Mouse (Mus musculus): ENCODE data around the gene Zfp93.
A peak's percentile ranks its signal among the peaks of the same experiment; 100 is the strongest.
"Not testable (repeated sequence)": the region's sequence is repeated elsewhere in the genome, so short reads cannot be mapped to it uniquely, and the experiment has no call there.

The Zfp93 gene

DNA sequence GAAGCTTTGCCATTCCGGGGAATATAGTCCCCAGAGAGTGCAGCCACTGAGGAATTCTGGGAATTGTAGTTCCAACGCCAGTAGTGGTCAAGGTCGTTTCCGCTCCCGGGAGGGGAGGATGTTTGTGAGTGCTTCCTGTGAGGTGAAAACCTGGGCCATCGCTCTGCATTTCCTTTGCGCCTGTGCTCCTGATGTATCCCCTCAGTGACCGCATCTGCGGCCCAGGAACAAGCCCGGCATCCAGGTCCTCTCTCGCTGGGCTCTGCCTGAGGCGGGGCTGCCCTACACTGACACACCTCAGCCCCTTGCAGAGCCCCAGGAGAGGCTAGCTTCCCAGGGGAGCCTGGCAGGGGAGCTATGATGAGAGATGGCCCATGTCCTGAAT is at the start of gene Zfp93:
Gene Zfp93 (plus strand): TSS at position 133 of the 385 bp plus-strand sequence.
- DNase-seq (ENCODE audit: low spot score in 2 of 2) = peak; percentile 76 to 77

DNA sequence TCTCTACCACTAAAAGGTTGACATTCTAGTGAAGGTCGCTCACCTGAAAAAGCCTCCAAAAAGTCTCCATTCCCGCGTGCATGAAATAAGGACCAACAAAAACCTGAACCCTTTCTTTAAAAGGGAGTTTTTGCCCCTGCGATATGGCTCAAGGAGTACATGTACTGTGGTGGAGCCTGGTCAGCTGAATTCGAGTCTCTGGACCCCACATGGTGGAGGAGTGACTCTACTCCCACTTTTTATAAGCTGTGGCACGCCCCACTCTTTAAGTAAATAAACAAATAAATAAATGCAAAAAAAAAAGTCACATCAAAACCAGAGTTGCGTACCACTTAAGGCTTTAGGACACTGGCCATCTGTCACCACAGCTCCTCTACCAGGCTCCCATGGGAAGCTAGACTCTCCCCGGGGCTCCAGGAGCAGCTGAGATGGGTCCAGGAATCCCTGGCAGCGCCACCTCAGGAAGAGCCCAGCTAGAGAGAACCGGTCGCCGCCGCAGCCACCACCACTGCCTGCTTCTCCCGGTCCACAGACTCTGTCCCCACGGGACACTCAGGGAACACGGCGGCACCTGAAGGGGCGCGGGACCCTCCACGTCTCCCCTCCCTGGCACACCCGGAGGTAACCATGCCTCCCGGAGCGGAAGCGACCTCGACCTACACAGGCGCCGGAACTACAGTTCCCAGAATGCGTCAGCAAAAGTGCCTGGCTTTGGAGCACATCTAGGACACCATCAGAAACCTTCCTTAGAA is 33.0 kb upstream of the Zfp93 start, which contains the start of gene Zfp109:
Gene Zfp109 (minus strand): TSS at position 521 of the 752 bp plus-strand sequence.
- DNase-seq (ENCODE audit: low spot score in 2 of 2) = peak; percentile 42 to 57

DNA sequence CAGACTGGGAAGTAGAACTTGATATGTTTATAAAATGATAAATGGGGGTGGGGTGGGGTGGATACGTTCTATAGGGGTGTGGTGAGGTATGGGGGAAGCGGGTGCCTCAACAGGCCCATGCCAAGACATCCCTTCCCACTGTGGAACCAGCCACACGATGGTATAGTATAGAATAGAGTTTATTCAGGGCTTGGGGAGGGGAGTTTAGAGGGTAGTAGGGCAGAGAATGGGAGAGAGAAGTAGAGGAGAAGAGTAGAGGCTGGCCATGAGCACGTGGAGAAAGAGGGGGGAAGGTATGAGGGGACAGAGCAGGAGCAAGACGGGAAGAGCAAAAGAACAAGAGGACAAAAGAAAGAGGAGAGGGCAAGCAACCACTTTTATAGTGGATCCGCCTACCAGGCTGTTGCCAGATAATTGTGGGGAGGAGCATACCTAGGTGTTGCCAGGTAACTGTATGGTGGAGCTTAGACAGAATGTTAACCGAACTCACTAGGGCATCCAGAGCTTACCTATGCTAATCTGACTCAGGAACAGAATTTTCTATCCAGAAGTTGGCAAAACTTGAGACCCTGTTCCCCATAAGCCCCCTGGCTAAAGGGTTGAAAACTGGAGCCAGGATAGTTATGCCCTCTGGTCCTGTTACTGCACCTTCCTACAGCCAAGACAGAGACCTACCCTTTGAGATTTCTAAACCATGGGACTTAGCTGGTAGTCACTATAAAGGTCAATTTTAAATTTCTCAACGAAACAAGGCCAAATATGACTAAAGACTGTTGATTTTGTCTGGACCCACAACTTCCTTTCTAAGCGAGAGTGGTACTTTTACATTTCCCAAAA is 16.2 kb upstream of the Zfp93 start:
- no peak for DNase-seq (ENCODE audit: low spot score in 2 of 2)

DNA sequence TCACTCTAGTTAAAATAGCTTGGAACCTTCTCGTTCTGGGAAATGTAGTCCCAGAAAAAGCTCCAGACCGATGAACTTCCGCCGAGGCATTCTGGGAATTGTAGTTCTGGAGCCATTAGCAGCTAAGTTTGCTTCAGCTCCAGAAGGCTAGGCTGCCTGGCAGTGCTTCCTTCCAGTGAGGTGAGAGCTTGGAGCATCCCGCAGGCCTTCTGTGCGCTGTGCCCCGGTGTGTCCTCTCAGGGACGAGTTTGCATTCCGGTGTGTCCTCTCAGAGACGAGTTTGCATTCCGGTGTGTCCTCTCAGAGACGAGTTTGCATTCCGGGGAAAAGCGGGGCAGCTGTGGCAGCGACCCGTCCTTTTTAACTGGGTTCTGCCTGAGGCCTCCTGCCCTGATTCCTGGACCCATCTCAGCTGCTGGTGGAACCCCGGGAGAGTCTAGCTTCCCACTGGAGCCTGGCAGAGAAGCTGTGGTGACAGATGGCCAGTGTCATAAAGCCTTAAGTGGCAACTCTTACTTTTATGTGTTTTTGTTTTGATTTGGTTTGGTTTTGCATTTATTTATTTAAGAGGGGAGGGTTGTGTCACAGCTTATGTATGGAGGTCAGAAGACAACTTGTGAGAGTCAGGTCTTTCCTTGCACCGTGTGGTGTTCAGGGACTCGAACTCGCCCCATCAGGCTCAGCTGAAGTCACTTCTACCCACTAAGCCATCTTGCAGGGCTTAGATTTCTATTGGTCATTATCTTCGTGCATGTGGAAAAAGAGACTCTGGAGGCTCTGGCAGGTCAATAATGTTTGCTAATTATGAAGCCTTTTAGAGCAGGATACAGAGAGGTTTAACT is 15.4 kb upstream of the Zfp93 start, which contains the start of gene Zfp108:
Gene Zfp108 (plus strand): TSS at position 162 of the 842 bp plus-strand sequence.
- peak; percentile 86 to 89 for DNase-seq (ENCODE audit: low spot score in 2 of 2)

DNA sequence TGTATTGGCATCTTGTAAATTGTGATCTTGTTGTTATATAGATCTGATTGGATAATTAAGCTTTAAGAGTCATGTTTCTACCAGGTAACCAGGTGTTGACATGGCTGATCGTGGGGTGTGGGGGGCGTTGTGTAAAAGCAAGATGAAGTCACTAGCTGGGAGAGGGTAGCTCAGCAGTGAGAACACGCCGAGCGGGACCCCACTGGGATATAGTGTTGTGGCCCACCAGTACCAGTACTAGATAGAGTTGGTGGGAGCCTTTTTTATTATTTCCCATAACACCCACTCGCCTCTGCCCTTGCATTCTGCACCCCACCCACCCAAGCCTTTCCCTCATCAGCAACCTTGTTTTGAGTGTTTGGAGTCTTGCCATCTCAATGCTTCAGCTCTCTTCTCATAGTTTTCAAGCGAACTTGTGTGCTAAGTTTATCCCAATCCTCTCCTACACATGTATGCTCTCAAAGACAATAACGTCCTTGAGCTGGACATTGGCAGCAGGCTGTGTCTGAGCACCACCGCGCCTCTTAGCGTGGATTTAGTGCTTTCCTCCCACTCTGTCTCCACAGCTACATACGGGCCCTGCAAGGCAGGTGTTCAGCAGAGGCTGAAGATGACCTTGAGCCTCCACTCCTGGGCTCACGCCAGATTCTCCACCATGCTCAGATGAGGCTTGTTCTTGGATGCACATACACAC is 10.8 kb upstream of the Zfp93 start:
- no peak for DNase-seq (ENCODE audit: low spot score in 2 of 2)

DNA sequence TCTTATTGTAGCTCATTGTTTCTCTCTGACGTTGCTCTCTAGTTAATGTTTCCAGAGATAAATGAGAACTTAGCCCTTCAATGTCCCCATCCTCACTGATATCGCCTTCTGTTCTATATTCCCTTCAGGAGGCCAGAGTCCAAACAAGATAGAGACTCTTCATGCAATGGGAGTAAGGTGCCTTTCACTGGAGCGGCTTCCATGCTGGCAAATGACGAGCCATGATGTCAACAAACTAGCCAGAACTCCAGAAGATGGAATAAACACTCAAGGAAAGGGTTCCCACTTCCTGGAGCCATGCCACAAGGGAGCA is 10.3 kb upstream of the Zfp93 start:
- no peak for DNase-seq (ENCODE audit: low spot score in 2 of 2)

DNA sequence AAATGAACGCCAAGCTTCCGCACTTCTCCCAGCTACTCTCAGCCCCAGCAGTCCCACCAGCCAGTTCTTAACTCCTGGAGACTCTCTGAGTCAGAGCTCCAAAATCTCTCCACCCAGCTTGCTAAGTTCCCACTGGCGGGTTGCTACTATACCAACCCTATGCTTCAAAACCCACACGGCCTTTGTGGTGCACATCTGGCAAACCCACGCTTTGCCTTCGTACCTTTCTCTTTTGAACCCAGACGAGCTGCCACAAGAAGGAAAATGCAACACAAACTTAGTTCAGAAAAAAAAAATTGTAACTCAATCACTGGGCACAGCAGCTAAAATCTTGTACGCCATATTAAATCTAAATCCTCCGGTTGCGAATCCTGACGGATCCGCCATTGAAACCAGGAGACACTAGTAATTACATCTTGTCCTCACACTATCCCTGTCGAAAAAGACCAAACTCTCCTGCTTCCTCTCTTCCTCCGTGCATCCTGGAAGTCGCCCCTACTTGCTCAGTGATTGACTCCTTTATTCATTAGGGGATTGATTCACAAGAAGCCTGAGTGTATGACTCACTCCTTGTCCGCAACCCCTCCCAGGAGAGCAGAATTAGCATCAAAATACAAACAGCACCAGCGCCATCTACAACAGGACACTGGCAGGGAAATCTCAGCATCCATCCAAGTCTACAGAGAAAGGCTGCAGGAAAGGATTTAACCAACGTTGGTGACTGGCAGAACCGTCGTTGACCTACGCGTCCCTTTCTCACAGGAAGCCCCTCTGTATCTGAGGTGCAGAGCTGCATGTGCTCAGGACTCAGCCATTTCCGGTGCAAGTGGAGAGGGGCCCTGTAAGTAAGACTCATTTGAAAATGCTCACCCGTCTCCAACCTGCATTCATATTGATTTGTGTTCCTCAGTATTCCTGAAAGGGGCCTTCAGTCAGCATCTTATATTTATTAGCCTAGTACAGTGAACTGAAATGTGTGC is 1.8 kb upstream of the Zfp93 start:
- no peak for DNase-seq (ENCODE audit: low spot score in 2 of 2)

DNA sequence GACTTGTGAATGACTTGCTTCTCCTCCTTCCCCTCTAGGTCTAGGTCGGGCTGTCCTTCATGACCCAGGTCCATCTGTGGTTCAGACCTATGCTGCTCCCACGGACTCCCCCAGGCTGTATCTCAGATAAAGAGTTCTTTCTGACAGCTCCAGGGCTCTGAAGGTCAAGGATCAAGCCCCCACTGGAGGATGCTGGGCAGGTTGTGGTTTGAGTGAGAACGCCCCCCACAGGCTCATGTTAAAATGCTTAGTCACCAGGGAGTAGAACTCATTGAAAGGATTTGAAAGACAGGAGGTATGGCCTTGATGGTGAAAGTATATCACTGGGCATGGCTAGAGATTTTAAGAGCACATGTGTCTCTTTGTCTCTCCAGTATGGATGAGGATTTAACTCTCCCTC is 964 bp upstream of the Zfp93 start:
- no peak for DNase-seq (ENCODE audit: low spot score in 2 of 2)

DNA sequence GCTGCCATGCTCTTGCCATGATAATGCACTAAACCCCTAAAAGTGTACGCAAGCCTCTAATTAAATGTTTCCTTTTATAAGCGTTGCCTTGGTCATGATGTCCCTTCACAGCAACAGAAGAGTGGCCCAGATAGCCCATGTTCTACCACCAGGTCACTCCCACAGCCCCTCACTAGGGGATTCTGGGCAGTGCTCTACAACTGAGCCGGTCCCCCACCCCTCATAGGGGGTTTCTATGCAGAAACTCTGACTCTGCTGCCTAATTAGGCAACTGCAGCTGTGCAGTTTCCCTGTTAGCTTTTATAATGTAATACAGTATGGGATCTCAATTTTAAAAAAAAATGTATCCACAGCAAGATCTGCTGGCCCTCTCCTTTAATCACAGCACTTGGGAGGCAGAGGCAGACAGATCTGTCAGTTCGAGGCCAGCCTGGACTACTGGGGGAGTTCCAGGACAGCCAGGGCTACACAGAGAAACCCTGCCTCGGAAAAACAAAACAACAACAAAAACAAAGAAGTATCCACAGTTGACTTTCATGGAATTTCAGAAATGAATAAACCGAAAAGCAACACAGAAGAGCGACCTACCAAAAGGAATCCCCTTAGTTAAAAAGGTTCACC is 443 bp upstream of the Zfp93 start:
- no peak for DNase-seq (ENCODE audit: low spot score in 2 of 2)

DNA sequence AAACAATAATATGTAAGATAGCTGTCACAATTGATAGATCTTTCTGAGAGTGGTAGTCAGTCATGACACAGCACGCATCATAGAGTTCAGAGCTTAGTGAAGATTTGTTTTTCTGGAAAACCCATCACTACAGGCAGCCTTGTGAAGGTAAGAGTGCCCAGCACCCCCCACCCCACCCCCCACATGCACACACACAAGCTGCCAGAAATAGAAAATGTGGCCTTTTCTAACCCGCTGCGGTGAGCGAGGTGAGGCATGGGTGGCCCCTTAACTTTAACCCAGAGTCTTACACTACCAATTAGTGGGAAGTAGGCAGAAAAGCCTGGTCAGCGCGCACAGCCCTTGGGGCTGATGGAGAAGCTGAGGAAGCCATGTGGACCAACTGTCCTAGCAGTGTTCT is 971 bp downstream of the Zfp93 start:
- no peak for DNase-seq (ENCODE audit: low spot score in 2 of 2)

DNA sequence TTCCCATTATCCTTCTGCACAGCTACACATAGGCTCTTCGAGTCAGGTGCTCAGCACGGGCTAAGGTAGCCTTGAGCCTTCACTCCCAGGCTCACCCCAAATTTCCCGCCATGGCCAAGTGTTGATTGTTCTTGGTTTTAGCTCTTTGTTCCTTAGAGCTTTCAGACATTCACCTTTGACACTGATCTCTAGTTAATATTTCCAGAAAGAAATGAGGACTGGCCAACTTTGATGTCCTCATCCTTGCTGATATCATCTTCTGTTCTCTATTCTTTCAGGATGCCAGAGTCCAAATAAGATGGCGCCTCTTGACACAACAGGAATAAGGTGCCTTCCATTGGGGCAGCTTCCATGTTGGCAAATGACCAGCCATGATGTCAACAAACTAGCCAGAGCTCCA is 4.2 kb downstream of the Zfp93 start:
- no peak for DNase-seq (ENCODE audit: low spot score in 2 of 2)

DNA sequence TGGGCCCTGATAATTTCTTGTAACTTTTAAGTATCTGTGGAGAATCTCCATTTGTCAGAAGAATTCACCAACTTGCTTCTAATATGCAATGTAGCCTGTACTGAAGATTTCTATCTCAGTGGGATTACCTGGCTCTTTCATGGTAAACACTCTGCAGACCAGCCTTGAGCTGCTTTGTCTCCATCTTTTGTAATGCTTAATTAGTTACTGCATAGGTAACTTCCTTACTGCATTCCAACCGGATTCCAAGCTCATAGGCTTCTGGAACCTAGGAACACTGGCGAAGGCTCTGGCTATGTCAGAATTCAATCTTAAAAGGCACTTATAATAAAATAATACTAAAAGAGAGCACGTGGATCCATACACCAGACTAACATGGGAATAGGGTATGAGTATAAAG is 8.6 kb downstream of the Zfp93 start:
- DNase-seq (ENCODE audit: low spot score in 2 of 2) = not testable (repeated sequence)

DNA sequence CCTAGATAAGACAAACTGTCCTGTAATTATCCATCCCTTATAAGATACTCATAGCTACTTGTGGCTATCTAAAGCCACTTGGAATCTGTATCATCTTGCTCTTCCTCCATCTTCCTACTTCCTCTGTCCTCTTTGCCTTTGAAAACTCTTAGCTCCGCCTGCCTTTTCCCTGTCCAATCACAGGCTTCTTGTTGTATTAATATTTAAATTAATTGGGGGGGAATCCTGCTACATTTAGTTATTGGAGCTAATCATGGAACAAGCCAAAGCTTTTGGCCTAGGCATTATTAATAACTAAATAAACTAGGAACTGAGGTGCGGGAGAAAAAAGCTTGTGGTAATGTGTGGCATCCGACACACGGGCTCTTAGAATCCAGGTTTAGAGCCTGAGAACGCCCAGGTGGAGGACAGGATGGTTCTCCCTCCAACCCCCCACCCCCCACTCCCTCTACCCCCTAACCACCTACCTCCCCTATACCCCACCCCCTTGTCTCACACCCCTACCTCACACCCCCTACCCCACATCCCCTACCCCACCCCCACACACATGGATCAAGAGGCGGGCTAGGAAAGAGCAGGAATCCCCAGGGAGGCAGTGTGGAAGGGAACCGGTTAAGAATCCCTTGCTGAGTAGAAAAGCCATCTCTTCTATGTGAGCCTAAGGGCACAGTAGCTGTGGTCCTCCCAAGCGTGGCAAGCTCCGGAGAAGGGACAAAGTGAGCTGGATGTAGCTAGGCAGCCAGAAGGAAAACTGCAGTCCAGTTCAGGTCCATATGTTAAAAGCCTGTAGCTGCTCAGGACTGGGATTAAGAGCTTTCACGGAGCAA is 10.0 kb downstream of the Zfp93 start:
- DNase-seq (ENCODE audit: low spot score in 2 of 2) = no peak

DNA sequence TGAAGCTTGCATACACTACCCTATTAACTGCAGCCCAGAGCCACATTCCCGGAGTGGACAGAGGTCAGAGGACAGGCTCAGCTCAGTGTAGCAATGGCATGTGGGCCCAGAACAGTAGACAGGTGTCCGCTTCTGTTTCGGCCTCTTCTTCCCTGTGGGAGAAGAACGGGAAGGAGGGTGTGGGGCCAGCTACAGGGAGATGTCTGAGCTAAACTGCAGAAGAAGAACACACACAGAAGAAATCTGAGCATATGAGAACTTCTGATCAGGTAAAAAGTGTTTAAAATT is 10.6 kb downstream of the Zfp93 start:
- no peak for DNase-seq (ENCODE audit: low spot score in 2 of 2)

DNA sequence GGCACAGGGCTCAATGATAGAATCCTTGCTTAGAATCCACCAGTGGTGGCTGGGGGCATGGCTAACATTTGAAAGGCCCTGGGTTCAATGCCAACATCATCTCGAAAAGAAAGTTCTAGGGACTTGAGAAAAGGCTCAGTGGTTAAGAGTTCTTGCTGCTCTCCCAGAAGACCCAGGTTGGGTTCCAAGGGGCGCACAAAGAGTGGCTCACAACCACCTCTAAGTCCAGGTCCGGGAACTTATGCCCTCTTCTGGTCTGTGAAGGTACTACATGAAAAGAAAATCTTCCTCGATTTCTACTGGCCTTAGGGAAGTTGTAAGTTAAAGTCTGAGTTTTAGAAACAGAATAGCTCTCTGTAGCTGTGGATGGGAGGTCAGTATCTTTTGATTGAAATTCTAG is 15.9 kb downstream of the Zfp93 start:
- no peak for DNase-seq (ENCODE audit: low spot score in 2 of 2)

DNA sequence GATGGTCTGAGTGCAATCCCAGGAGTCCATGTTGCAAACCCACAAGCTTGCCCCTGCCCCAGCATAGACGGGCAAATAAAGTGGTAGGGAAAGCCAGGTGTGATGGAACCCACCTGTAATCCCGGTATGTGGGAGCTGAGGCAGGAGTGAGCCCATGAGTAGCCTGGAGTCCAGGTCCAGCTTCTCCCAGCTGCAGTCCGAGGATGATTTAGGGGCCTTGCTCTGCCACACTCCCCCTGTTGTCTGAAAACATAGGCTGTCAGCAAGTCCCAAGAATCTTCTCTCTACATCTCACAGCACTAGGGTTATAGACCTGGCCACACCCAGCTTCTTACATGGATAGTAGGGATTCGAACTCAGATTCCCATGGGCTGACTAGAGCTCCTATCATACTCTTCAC is 16.7 kb downstream of the Zfp93 start:
- no peak for DNase-seq (ENCODE audit: low spot score in 2 of 2)

DNA sequence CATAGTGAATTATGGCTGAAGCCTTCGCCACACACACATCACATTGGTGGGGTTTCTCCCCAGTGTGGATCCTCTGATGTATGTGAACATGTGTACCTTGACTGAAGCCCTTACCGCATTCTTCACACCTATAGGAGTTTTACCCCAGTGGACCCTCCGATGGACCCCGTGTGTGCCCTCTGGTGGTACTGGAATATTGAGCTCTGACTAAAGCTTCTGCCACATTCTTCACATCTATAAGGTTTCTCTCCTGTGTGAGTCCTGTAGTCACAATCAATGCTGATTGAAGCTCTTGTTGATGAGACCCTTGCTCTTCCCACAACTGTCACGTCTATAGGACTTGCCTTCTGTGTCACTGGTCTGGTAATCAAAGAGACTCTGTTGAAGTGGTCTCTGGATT is 17.4 kb downstream of the Zfp93 start:
- DNase-seq (ENCODE audit: low spot score in 2 of 2) = no peak

DNA sequence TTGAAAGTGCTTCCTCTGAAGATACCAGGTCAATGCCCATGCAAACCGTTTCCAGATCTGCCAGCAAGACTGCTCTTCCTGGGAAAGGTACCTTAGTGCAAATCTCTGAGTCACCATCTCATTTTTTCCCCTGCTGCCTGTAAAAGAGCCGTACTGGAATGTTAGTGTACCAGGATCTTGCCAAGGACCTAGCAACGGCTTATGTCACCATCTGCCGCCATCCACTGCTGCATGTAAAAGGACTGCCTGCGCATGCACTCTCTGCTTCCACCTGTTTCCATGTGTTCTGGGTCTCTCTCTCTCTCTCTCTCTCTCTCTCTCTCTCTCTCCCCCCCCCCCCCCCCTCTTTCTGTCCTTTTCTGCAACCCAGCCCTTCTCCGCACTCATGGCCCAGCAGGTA is 18.3 kb downstream of the Zfp93 start:
- no peak for DNase-seq (ENCODE audit: low spot score in 2 of 2)

DNA sequence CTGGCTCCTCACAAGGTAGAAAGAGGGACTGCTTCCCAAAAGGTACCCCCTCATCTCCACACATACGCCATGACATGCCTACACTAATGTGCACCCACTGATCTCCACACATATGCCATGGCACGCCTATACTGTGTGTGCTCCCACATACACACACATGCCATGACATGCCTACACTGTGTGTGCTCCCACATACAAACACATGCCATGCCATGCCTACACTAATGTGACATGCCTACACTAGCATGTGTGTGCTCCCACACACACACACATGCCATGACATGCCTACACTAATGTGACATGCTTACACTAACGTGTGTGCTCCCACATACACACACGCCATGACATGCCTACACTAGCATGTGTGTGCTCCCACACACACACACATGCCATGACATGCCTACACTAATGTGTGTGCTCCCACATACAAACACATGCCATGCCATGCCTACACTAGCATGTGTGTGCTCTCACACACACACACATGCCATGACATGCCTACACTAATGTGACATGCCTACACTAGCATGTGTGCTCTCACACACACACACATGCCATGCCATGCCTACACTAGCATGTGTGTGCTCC is 20.0 kb downstream of the Zfp93 start:
- no peak for DNase-seq (ENCODE audit: low spot score in 2 of 2)

Data from heart, adult 9 months (tissue).